Mouse (Mus musculus): ENCODE results near the gene Slc7a14. TPM values are rescaled to one million over a fixed set of nuclear protein-coding genes. Genes with fewer than 3 reads are reported as not detected.

The Slc7a14 gene
- polyA plus RNA-seq, 1 experiment from 2014 or later, result 0.01 TPM

DNA sequence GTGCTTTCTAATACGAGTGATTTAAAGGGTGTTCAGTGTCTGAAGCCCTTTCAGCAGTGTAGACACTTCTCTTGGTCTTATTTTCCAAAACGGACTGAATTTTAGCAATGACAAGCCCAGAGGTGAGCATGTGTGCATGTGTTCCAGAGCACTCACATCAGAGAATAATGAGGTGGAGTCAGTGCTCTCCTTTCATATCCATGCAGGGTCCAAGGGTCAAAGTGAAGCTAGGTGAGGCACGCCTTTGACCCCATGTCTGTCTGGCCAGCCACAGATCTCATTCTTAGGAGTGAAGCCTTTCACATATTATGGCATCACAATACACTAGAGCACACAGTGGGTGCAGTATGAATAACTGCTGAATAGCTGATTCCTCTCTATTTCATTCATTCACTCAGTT, 105.0 kb downstream of the Slc7a14 start:
- H3K4me1 ChIP-seq (replicated peaks; ENCODE audit: insufficient read depth, low read length), result 0 out of 2 replicates have a peak, but pooled peaks cover 10% of the 10 kb centered on the region
- H3K9ac ChIP-seq (ENCODE audit: low read depth, low read length), result no peak overlapping the region
- H3K4me3 ChIP-seq (replicated peaks; ENCODE audit: low read depth, low read length), result no peak overlapping the region
- ATAC-seq (replicated peaks; ENCODE audit: low FRiP score, low read depth) (no peak), DNase-seq (ENCODE audit: low spot score) (no peak)
- no peaks in the 10 kb centered on the region for H3K27me3 ChIP-seq (ENCODE audit: insufficient read depth, low read length)
- H3K36me3 ChIP-seq (ENCODE audit: insufficient read depth, low read length), result no peaks in the 10 kb centered on the region
- no peaks in the 10 kb centered on the region for H3K9me3 ChIP-seq (replicated peaks; ENCODE audit: low read length)
- WGBS, result 72% methylated on average over 3 of the region's 3 CpGs
- no peak for TF ChIP-seq CTCF (IDR thresholded peaks at IDR 0.05; ENCODE audit: low read depth)
- H3K4me2 ChIP-seq (ENCODE audit: low read length), result no peak overlapping the region
- H3K27ac ChIP-seq, result no peak overlapping the region

GRCm38 (mm10) chr3:31203947-31204346, 106.2 kb downstream of the Slc7a14 start:
- 87% methylated on average over 11 of the region's 11 CpGs for WGBS
- Histone ChIP-seq H3K4me1 (replicated peaks; ENCODE audit: insufficient read depth, low read length) (0 out of 2 replicates have a peak, but pooled peaks cover 6% of the 10 kb centered on the region), H3K9ac (ENCODE audit: low read depth, low read length) (no peak overlapping the region), H3K9me3 (replicated peaks; ENCODE audit: low read length) (no peaks in the 10 kb centered on the region), H3K36me3 (ENCODE audit: insufficient read depth, low read length) (no peaks in the 10 kb centered on the region), H3K27ac (no peak overlapping the region), H3K4me3 (replicated peaks; ENCODE audit: low read depth, low read length) (no peak overlapping the region), H3K27me3 (ENCODE audit: insufficient read depth, low read length) (no peaks in the 10 kb centered on the region), H3K4me2 (ENCODE audit: low read length) (no peak overlapping the region)
- ATAC-seq (replicated peaks; ENCODE audit: low FRiP score, low read depth) (no peak), DNase-seq (ENCODE audit: low spot score) (no peak)
- peak; percentile 10; the same call in 1 of the 2 replicates for TF ChIP-seq CTCF (IDR thresholded peaks at IDR 0.05; ENCODE audit: low read depth)

GRCm38 (mm10) chr3:31199162-31199877, 110.9 kb downstream of the Slc7a14 start:
- no peak overlapping the region for H3K4me2 ChIP-seq (ENCODE audit: low read length)
- H3K27ac ChIP-seq, result peak overlapping the region; percentile 68; the same call in 1 of the 2 replicates
- H3K9ac ChIP-seq (ENCODE audit: low read depth, low read length), result no peak overlapping the region
- ATAC-seq (replicated peaks; ENCODE audit: low FRiP score, low read depth) (no peak), DNase-seq (ENCODE audit: low spot score) (peak; percentile 91)
- no peak overlapping the region for H3K4me3 ChIP-seq (replicated peaks; ENCODE audit: low read depth, low read length)
- 40% methylated on average over 17 of the region's 17 CpGs for WGBS
- H3K4me1 ChIP-seq (replicated peaks; ENCODE audit: insufficient read depth, low read length), result no peaks in the 10 kb centered on the region
- no peaks in the 10 kb centered on the region for H3K9me3 ChIP-seq (replicated peaks; ENCODE audit: low read length)
- no peaks in the 10 kb centered on the region for H3K27me3 ChIP-seq (ENCODE audit: insufficient read depth, low read length)
- no peaks in the 10 kb centered on the region for H3K36me3 ChIP-seq (ENCODE audit: insufficient read depth, low read length)
- TF ChIP-seq CTCF (IDR thresholded peaks at IDR 0.05; ENCODE audit: low read depth), result no peak

GRCm38 (mm10) chr3:31191402-31191801, 118.8 kb downstream of the Slc7a14 start:
- WGBS, result 37% methylated on average over 10 of the region's 10 CpGs
- no peak for TF ChIP-seq CTCF (IDR thresholded peaks at IDR 0.05; ENCODE audit: low read depth)
- Histone ChIP-seq H3K4me2 (ENCODE audit: low read length) (no peak overlapping the region), H3K4me3 (replicated peaks; ENCODE audit: low read depth, low read length) (no peak overlapping the region), H3K9me3 (replicated peaks; ENCODE audit: low read length) (no peaks in the 10 kb centered on the region), H3K27ac (no peak overlapping the region), H3K36me3 (ENCODE audit: insufficient read depth, low read length) (no peaks in the 10 kb centered on the region), H3K27me3 (ENCODE audit: insufficient read depth, low read length) (no peaks in the 10 kb centered on the region), H3K9ac (ENCODE audit: low read depth, low read length) (no peak overlapping the region), H3K4me1 (replicated peaks; ENCODE audit: insufficient read depth, low read length) (no peaks in the 10 kb centered on the region)
- ATAC-seq (replicated peaks; ENCODE audit: low FRiP score, low read depth) (no peak), DNase-seq (ENCODE audit: low spot score) (peak; percentile 74)

GRCm38 (mm10) chr3:31190342-31190741, 119.8 kb downstream of the Slc7a14 start:
- H3K27me3 ChIP-seq (ENCODE audit: insufficient read depth, low read length), result no peaks in the 10 kb centered on the region
- H3K9me3 ChIP-seq (replicated peaks; ENCODE audit: low read length), result no peaks in the 10 kb centered on the region
- no peaks in the 10 kb centered on the region for H3K4me1 ChIP-seq (replicated peaks; ENCODE audit: insufficient read depth, low read length)
- 88% methylated on average over 7 of the region's 7 CpGs for WGBS
- no peak overlapping the region for H3K9ac ChIP-seq (ENCODE audit: low read depth, low read length)
- H3K27ac ChIP-seq, result no peak overlapping the region
- DNase-seq (ENCODE audit: low spot score) (no peak), ATAC-seq (replicated peaks; ENCODE audit: low FRiP score, low read depth) (no peak)
- H3K4me3 ChIP-seq (replicated peaks; ENCODE audit: low read depth, low read length), result no peak overlapping the region
- no peak for TF ChIP-seq CTCF (IDR thresholded peaks at IDR 0.05; ENCODE audit: low read depth)
- H3K36me3 ChIP-seq (ENCODE audit: insufficient read depth, low read length), result no peaks in the 10 kb centered on the region
- no peak overlapping the region for H3K4me2 ChIP-seq (ENCODE audit: low read length)

DNA sequence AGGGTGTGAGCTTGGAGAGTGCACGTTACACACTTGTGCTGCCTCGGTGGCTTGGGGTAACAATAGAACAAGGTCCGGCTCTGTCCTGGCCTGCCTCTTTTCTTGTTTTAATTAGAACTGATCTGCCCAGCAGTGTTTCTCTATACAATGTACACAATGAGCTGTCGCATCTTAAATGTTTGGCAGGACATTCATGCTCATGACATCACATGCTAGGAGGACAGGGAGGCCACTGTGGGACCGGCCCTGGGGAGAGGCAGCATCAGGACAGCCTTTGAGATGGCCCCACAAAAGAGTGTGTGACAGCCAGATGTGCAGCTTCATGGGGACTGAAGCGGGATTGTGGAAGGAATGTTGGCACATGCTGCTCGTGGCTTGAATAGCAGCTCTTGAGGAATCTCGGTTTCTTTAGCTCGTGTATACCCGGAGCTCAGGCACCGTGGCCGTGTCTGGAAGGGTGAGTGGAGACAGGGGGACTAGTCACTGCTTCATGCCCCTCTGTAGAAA, 143.8 kb downstream of the Slc7a14 start:
- Histone ChIP-seq H3K9ac (ENCODE audit: low read depth, low read length) (no peak overlapping the region), H3K4me1 (replicated peaks; ENCODE audit: insufficient read depth, low read length) (no peaks in the 10 kb centered on the region), H3K4me3 (replicated peaks; ENCODE audit: low read depth, low read length) (no peak overlapping the region), H3K36me3 (ENCODE audit: insufficient read depth, low read length) (no peaks in the 10 kb centered on the region), H3K27ac (peak overlapping the region; percentile 40; the same call in 1 of the 2 replicates), H3K27me3 (ENCODE audit: insufficient read depth, low read length) (no peaks in the 10 kb centered on the region), H3K9me3 (replicated peaks; ENCODE audit: low read length) (no peaks in the 10 kb centered on the region), H3K4me2 (ENCODE audit: low read length) (no peak overlapping the region)
- no peak for TF ChIP-seq CTCF (IDR thresholded peaks at IDR 0.05; ENCODE audit: low read depth)
- DNase-seq (ENCODE audit: low spot score) (peak; percentile 66), ATAC-seq (replicated peaks; ENCODE audit: low FRiP score, low read depth) (no peak)
- WGBS, result 63% methylated on average over 12 of the region's 12 CpGs
